Mouse (Mus musculus) left cerebral cortex, adult 18-20 months (tissue): ENCODE results near the gene Usp40. TPM values are rescaled to one million over a fixed set of nuclear protein-coding genes. Genes with fewer than 3 reads are reported as not detected.

Experiments used
- DNase-seq, 2 experiments: peaks; one replicate each; pipeline ENCODE4 v3.0.0; 2021 to 2022; ENCODE audit warnings: low spot score in 2 of 2, mixed read lengths in 1 of 2
- microRNA-seq, 2 experiments: library from miRNA; unstranded; fragments of <30 nt; microRNA quantifications; one replicate each; pipeline ENCODE4 v1.2.0; 2021
- total RNA-seq, 2 experiments: library from RNA; stranded (reverse); gene quantifications; 2 replicates each; pipeline ENCODE4 v1.2.3; 2021

Gene Usp40
- total RNA-seq, 2 experiments from 2014 or later = 19.1 to 21.6 TPM

- DNase-seq = no peak
These were observed 111.4 kb downstream of the Usp40 start for GRCm38 (mm10) chr1:87896921-87897320.

Small RNAs within 50 kb of the gene (microRNA-seq; reads per million reads assigned to microRNA genes)
- 0 reads per million in 2 experiments for gene Gm25198

Other genes starting within 250 kb of the Usp40 start
- gene Sag, start 204.9 kb downstream of the Usp40 start, total RNA-seq = 1 to 10 TPM; 2.7 to 3.0 TPM
- gene Dgkd, start 155.3 kb downstream of the Usp40 start, total RNA-seq = 10 to 100 TPM; 96.9 to 97.1 TPM
- not detected for gene Ugt1a10, start 46.8 kb upstream of the Usp40 start, total RNA-seq
- gene Ugt1a9, start 62.2 kb upstream of the Usp40 start, total RNA-seq = not detected
- gene Ugt1a8, start 79.3 kb upstream of the Usp40 start, total RNA-seq = not detected
- gene Ugt1a7c, start 86.5 kb upstream of the Usp40 start, total RNA-seq = under 1 TPM; 0.21 to 0.44 TPM
- under 1 TPM in 1 of 2 experiments, not detected in 1; 0.30 TPM for gene Ugt1a6b, start 94.7 kb upstream of the Usp40 start, total RNA-seq
- gene Ugt1a6a, start 126.3 kb upstream of the Usp40 start, total RNA-seq = 1 to 10 TPM; 1.4 to 2.1 TPM
- not detected for gene Ugt1a5, start 157.5 kb upstream of the Usp40 start, total RNA-seq
- not detected for gene Ugt1a2, start 192.1 kb upstream of the Usp40 start, total RNA-seq
- gene Dnajb3, start 197.2 kb upstream of the Usp40 start, total RNA-seq = 1 to 10 TPM; 1.2 TPM
- gene Ugt1a1, start 203.4 kb upstream of the Usp40 start, total RNA-seq = not detected
- gene Mroh2a, start 218.4 kb upstream of the Usp40 start, total RNA-seq = under 1 TPM in 1 of 2 experiments, not detected in 1; 0.58 TPM